Mouse (Mus musculus) G1E (cell line): ENCODE data around the gene Fas.

Source experiments
- CTCF ChIP-seq: IDR thresholded peaks from 2 replicates; pipeline ENCODE4 v1.5.1; 2012; ENCODE audit warnings: low read depth, low read length, inconsistent platforms, mixed read lengths
- GATA1 ChIP-seq: IDR thresholded peaks from 2 replicates; pipeline ENCODE4 v1.6.1; 2012; ENCODE audit warnings: borderline replicate concordance, low read length, inconsistent platforms, mixed read lengths
- POLR2AphosphoS5 ChIP-seq: IDR thresholded peaks from 2 replicates; pipeline ENCODE4 v1.6.1; 2012; ENCODE audit warnings: low read depth, low read length, inconsistent platforms; ENCODE audit not compliant: insufficient replicate concordance
- TAL1 ChIP-seq: conservative IDR thresholded peaks from 2 replicates; pipeline ENCODE4 v1.6.1; 2012; ENCODE audit warnings: low read depth, low read length, inconsistent platforms, mixed read lengths

- no peak for TF ChIP-seq CTCF
- no peak for TF ChIP-seq POLR2AphosphoS5
- no peak for TF ChIP-seq TAL1
- TF ChIP-seq GATA1, result no peak
Observed at GRCm38 (mm10) chr19:34344702-34345101, 54.2 kb downstream of the Fas start.
